Mouse (Mus musculus) retina, postnatal 1 day (tissue): ENCODE results near the gene Insig1.
A peak's percentile ranks its signal among the peaks of the same experiment; 100 is the strongest.

Source experiments
- DNase-seq: peaks from one replicate; pipeline ENCODE4 v3.0.0-alpha.2; 2012

The Insig1 gene

DNA sequence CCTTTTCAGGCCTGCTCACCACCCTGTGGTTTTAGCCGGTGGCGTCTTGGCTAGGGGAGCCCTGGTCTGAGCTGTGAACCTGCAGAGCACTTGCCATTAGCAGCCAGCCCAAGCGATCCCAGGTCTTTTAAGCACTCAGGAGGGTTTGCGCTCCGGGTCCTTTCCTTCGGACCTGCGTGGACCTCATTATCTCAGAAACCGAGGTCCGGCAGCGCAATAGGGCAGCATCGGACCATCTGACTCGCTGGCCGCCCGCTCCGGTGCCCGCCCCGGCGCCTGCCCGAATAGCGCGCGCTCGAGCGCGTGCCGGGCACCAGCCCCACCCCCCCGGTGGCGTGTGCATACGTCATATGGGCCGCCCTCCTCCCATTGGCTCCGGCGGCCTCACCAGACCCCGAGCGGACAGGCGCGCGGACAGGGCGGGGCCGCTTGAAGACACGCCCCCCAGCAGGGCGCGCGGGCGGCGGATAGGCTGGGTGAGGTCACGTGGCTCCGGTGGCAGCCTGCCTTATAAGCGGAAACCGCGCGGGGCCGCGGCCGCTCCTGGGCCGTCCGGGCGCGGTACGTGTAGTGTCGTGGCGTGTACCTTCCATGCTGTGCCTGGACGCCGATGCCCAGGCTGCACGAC, at the start of gene Insig1:
Gene Insig1, plus strand, starts transcription at position 536 of the 628 bp plus-strand sequence.
- peak; percentile 99 for DNase-seq

DNA sequence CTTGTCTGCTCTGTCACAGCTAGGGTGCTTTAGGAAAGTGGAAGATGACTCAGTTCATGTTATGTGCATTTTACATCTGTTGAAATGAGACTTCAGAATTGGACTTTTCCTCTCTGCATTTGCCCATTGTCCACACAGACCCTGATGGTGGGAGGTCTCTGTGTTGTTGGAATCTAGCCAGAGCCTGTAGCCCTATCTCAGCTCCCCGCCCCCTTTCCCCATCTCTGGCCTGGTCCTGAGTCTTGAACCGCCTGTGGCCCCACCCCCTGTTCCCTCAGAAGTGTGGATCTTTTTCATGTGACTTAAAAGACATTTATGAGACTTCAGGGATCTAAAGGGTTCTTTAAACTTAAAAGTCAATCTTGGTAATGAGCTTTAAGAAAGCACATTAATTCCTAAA, 47.7 kb upstream of the Insig1 start:
- peak; percentile 14 for DNase-seq

DNA sequence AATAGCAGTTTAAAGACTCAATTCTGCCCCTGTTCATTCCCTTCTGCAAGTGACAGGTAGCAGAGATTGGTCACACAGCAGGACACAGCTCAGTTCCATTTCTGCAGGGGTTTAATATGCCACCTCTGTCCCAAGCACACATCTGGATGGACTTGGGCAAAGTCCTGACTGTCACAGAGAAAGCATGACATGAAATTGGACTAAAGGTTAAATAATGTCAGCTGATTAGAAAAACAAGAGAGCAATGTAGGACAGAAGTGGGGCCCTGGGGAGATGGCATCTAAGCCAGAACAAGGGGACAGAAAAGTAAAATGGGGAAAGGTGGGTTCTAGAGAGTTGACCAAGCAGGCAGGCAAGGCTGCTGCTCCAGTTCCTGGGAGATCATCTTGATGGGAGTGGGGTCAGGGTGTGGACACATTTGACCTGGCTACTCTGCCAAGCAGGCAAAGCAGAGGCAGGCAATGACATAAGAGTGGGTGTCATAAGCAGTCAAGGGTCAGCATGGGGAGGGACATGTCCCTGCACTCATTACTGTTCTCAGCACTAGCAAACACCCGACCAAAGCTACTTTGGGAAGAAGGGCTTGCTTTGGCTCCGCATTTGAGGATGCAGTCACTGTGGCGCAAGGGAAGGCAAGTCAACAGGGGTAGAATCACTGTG, 39.5 kb upstream of the Insig1 start:
- no peak for DNase-seq

DNA sequence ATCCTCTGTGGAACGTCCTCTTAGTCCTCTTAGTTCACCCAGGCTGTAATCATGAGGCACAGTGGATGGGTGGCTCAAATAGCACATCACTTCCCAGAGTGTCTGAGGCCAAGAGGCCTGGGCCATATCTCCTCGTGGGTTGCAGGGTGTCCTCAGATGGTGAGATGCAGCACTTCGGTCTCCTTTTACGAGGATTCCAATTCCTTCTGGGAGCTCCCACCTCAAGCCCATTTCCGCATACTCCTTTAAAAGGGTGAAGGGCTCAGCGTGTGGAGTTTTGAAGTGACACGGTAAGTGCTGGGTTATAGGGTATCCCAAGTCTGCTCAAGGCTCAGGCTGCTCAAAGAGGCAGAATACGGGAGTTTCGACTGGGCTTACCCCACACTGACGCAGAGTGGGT, 38.3 kb upstream of the Insig1 start:
- no peak for DNase-seq

DNA sequence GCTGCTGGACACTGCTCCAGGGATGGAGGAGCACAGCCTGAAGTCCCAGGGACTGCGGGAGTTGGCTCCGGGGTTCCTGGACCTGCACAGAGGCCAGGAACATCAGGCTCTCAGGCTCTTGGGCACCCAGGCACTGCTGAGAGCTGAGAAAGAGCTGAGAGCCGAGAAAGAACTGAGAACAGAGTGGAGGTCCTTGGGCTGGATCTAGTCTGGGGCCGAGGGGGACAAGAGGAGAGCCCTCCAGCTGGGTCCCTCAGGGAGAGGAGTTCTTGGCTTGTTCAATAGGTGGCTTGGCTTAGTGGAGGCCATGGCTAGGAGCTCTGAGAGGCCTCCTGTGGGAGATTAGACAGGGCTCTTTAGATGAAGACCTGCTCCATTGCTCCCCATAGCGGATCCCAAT, 37.9 kb upstream of the Insig1 start:
- no peak for DNase-seq

DNA sequence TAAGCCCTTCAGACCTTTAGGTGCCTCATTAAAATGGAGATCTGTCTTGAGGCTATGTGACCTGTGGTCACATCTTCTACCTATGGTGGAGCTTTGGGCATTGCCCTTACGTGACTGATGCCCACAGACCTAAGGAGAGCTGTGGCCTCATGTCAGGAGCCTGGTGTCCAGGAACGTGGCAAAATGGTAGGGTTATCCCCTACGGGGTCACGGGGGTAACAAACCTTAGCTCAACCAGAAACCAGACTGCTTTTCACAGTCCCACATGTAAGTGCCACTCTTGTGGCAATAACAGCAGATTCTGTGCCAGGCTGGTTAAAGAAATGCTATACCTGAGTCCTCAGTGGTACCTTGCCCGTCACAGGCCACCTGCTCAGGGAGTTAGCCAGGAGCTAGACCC, 37.3 kb upstream of the Insig1 start:
- no peak for DNase-seq

DNA sequence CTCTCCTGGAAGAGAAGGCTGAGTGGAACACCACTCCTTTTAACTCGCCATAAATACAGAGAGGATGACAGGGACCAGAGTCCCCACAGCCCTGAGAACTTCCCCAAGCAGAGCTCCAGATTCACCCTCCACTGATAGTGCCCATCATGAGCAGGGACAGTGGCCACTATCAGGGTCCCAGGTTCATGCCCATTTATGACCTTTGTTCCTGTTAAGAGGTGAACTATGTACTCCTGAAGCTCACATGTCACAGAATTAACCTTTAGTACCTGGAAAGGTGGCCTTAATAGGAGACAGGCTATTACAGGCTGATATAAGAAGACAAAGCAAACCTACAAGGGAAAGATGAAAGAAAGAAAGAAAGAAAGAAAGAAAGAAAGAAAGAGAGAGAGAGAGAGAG, 35.2 kb upstream of the Insig1 start:
- DNase-seq = no peak

DNA sequence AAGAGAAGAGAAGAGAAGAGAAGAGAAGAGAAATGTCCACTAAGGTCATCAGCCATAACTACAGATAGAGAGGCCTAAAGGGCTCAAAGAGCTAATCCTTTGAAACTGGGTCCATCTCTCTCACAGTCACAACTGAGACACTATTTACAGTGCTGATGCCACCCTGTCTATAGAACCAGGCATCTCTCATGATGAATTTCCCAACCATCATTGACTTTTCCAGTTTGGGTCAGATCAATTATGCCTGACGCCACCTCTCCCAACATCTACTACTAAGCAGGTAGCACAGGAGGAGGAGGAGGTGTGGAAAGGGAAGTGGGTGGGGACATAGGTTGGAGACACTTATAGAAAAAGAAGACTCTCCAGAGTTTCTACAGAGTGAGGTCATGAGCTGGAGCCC, 34.6 kb upstream of the Insig1 start:
- DNase-seq = no peak

DNA sequence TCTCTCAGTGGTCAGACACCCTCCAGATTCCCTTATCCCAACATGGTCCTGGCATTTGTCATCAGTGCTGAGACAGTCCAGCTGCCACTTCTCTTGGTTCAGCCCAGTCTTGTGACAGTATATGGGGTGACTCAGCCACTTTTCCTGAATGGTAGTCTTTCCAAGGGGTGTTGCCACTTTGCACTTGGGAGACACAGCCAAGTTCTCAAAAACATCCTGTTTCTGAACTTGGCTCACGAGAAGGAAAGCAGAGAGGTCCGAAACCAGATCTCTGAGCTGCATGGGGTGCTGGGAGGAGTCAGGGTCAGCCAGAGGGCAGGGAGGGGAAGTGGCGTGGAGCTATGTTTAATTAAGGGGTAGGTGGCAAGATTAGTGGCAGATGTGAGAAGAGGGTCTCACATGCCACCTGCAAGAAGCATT, 34.0 kb upstream of the Insig1 start:
- DNase-seq = no peak

DNA sequence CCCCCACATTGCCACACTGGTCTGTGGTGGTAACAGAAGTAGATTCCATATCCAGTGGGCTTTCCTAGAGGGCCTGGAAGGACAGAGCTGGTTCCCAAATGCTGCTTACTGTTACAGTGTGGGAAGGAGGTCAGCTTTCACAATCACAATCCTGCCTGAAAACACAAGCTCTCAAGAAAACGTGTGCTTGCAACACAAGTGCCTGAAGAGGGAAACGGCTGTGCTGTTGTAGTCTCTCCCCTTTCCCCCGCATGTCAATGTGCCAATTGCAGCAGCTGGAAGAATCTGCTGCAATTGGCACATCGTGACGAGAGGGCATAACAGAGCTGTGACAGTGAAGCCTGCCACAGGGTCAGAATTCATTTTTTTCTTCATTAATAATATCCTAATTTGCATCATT, 33.5 kb upstream of the Insig1 start:
- no peak for DNase-seq

DNA sequence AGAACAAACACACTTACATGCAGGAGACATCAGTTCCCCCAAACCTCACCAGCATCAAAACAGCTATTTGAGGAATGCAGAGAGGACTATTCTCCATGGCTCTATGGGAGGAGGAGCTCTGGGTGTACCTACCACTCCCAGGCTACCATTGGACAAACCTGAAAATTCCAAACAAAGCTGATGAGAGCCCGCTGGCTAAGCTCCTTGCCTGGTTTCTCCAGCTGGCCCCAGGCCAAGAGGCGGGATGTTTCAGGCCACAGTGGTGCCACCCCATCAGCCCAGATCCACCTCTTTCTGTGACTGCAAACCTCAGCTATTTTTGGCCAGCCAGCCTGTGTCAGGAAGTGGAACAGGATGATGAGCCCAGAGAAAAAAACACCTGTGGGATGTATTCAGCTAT, 33.0 kb upstream of the Insig1 start:
- peak; percentile 44 for DNase-seq

DNA sequence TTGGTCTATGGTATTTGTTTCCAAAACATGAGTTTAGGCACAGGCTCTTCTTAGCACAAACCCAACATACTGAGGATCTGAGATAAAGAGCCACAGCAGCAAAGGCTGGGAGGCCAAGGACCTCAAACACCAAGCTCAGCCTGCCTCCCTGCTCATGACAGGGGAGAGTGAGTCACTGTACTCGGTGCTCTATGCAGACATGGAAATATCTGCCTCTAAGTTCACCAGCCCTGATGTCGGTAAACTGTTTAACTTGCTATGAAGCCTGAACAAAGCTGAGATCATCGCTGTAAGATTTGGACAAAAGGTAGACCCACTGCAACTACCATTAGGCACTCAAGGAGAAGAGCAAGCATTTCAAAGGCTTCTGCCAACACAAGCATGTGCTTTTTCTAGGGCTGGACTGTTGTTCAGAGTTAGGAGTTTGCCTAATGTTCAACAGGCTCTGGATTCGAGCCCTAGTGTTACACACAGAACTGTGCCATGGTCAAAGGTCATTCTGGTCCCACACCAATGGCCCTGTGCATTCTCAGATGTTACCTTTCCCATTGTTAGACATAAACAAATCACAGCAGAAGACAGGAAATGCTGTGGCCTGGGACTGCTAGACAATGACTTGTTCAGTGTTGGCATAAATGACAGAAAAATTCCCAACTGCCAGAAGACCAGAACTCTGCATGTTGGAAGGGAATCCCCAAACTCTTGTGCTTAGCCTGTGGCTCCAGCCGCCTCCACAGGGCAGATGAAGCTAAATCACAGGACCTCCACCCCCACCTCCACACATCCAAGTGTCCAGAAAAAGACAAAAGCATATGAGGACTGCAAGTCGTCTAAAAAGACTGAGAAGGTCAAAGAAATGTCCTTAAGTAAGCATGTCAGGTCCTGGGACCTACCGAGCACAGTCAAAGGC, 31.2 kb upstream of the Insig1 start:
- no peak for DNase-seq

DNA sequence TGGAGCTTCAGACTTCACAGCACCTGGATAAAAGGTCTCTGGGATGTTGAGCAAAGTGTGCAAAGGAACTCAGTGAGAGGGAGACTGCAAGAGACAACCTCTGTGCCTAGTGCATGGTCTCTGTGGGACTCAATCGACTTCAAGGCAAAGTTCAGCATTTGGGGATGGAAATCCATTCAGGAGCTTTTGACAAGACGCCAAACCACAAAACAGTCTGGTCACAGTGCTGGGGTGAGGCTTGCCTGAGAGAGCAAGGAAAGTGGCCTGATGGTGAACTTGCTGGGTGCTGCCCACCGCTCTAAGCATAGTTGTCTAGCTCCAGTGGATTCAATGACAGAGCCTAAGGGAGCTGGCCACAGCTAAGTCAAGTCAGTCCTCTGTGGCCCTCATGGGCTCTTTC, 30.4 kb upstream of the Insig1 start:
- no peak for DNase-seq

DNA sequence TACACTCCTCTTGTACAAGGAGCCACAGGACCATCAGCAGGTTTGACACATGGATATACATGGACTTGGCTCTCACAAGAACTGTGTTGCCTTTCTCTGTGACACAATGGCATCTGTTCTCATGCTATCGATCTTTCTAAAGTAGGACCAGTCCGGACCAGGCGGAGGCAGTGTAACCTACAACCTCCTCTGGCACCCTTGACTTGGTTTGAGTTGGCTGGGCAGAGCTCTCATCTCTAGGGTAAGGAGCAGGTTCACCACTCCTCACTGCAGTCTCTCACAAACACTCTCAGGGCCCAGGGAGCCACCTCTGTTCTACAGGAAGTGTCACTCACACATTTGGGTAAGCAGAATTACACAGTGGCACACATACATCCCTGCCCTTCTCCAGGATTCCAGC, 29.1 kb upstream of the Insig1 start:
- no peak for DNase-seq

DNA sequence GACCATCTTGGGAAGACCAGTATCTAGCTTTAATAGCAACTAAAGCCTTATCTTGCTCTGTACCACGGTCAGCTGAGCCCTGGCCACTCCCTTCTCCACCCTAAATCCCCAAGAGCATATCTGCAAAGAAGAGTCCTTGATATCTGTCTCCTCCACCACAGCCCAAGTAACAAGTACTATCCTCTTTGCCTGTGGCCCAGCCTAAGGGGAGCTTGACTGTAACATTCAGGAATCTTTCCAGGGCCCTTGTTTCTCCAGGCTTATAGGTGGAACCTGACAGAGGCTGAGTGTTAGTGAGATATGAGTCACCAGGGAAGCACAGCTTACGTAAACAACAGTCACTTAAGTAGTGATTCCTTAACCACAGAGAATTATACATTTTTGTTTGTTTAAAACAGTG, 28.4 kb upstream of the Insig1 start:
- DNase-seq = no peak

DNA sequence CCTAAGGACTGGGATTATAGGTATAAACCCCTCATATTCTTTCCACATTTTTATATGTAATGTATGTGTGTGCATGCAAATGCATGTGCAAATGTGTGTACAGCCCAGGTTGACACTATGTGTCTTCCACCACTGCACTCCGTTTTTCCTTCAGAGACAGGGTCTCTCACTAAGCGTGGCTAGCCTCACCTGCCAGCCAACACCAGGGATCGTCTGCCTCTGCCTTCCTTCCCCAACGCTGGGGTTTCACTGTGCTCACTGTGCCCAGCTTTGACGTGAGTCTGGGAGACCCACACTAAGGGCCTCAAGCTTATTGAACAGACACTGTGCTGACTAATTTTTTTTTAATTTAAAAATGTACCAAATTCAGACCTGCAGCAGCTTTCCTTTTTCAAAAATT, 27.8 kb upstream of the Insig1 start:
- no peak for DNase-seq

DNA sequence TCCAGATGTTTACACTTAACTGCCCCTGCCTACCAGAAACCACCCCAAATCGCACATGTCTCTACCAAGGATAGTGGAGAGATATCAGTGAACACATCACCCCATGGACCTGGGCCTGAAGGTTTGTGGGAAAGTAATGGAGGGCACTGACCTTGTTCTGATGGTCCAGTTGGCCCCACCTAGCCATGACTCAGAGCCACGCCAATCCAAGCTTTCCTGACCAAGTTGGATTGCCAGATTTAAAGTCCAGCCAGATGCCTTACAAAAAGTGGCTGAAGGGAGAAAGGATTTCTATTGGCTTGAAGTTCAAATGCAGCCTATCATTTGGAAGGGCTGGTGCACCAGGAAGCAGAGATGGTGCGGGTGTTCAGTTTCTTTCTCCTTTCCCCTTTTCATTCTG, 24.2 kb upstream of the Insig1 start:
- DNase-seq = no peak

DNA sequence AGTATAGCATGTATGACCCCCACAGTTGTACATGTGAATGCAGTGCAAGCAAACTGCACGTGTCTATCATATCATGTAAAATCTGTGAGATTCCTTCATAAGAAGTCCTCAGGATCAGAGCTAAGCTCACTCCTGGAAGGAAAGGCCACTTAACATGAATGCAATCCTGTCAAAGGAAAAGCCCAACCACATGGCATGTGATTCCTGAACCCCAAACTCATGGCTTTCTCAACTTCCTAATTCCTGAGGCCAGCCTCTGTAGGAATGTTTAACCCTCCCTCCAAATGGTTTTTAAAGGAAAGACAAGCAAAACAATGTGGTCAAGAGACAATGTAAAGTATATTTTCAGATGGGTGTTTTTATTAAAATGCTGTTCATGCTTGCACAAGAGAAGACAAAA, 23.2 kb upstream of the Insig1 start:
- no peak for DNase-seq

DNA sequence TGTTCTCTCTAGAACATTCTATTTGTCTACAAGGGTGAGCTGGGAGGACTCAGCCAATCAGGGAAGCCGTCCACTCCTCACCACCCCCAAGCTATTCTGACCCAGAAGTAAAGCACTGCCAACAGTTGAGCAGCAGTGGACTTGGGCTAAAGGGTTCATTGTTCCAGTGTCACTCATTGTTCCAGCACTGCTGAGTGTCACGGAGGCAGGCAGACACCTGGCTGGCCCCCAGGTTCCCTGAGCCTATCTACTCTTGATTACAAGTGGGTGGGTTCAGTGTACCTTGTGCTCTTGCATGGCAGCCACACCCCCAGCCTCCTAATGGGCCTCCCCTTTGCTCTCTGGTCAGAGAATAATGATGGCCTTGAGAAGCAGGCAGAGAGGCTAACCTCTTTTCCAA, 15.7 kb upstream of the Insig1 start:
- DNase-seq = no peak

DNA sequence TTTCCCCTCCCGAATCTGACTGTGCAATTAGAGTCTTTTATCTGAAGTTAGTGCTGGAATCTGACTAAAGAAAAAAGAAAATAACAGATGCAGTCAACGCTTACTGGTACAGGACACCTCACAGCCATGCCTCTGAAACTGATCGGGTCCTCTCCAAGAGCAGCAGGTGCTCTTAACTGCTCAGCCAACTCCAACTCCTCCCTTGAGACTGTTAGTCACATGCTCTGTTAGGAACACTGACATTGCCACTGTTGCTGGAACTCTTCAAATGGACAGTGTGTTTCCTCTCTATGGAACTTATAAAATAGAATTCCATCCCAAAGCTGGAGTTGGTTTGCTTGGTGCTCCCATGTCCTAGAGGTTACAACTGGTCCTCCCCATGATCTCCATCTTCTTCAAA, 14.3 kb upstream of the Insig1 start:
- no peak for DNase-seq

DNA sequence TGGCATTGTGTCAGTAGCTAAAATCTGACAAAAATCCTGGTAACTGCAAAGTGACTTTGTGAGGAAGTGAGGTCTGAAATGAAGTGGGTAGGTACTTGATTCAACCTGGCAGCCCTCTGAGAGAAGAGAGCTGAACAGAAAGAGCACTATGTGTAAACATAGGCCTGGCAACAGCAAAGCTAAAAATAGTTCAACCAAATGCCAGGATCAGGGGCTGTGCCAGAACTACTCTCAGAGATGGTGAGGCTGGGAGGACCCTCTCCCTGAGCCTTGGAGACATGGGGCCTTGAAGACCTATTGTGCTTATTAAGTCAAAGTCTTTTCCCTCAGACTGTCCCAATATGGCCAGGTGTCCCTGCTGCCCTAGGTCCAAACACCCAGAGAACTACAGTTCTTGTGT, 10.7 kb upstream of the Insig1 start:
- no peak for DNase-seq

DNA sequence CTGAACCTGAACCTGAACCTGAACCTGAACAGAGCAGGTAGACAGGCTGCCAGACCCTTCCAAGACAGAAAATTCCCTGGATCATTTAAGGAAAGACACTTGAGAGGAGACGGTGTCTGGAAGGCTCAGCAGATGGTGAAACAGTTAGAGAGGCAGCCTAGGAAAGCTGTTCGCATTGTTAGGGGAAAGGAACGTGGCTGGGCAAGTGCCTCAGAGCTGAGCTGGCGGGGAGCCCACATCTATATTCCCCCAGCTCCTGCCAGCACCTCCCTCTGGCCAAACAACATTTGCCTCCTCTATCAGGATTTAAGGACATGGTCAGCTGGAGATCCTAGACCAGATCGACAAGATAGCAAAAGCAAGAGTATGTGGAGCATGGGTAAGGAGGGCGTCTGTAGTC, 10.2 kb upstream of the Insig1 start:
- no peak for DNase-seq

DNA sequence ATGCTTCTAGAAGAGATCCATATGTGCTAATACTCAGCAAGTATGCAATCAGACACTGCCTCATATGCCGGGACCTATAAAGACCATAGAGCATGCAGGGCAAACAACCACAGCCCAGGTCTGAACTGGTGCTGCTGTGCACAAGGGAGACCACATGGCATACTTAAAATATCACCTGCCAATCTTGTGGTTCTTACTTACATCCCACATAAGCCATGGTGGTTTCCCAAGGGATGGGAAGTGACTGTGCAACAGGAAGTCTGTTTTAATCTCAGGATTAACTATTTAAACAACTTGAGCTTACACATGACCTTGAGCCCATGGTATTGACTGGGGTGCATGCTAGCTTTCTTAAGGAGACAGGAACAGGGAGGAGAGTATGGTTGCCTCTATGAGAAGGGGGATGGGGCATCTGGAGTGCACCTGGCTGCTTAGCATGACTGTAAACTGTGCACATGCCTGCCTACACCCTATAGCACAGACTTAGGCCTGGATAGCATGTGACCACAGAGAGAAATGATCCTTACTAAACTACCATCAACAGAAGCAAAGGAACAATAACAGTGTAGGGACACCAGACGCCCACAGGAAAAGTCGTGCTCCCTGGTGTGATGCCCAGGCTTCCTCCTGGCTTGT, 7.1 kb upstream of the Insig1 start:
- peak; percentile 10 for DNase-seq

DNA sequence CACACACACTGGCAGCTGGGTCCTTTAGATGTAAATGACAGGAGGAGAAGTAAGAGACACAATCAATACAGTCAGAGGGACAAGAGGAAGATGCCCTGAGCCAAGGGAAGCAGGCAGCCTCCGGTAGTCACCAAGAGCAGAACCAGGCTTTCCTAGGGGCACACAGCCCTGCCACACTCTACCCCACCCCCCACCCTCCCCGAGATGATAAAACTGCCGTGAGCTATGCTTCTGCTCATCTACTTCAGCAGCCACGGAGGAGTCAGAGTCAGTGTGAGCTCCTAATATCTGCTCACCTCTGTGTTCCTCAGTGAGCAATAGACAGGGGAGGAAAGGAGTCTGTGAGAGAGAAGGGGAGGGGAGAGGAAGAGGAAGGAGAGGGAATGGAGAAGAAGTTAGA, 5.9 kb upstream of the Insig1 start:
- DNase-seq = no peak
